Mouse (Mus musculus): ENCODE data around the gene Jak1. TPM values are rescaled to one million over a fixed set of nuclear protein-coding genes. Genes with fewer than 3 reads are reported as not detected.

Gene Jak1
- total RNA-seq (2023) = 100 to 1,000 TPM; 182 TPM

DNA sequence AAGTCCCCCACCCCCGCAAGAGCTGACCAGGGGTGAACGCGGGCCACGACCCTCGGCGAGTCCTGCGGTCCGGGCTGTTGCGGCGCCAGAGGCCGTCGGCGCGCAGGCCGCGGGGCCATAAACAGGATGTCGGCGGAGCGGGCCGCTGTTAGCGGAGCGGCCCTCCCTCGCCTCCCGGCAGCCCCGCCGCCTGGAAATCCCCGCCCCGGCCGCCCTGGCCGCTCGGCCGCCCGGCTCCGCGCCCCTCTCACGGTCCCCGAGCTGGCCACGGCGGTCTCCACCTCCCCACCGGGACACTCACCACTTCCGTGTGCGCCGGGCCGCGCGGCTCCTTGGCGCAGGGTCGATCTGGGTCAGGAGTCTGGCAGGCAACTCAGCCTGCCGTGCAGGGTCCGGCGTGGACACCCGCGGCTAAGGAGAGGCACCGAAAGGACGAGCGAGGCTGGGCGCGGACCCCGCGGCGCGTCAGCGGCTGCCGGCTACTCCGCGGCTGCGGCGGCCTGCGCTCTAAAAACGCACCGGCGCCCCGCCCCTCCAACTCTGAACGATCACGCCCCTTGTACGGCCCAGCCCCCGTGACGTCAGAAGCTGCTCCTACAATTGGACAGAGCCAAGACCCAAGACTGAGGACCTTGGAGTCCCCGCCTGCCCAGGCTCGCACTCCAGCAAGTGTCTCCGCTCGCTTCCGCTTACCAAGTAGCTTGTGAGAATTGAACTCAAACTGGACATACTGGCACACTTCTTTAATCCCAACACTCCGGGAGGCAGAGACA, at the start of gene Jak1:
TSS of gene Jak1 (minus strand) at position 542 of the 773 bp plus-strand sequence.

Other genes with a start within 250 kb of the Jak1 start
- not detected for gene Gm10577, start 244.6 kb downstream of the Jak1 start, total RNA-seq (2023)
- gene Raver2, start 196.3 kb downstream of the Jak1 start, total RNA-seq (2023) = 1 to 10 TPM; 3.2 to 3.6 TPM
- not detected for gene Ak4, start 154.0 kb upstream of the Jak1 start, total RNA-seq (2023)
- under 1 TPM in 1 of 2 experiments, not detected in 1; 0.18 TPM for gene Dnajc6, start 231.4 kb upstream of the Jak1 start, total RNA-seq (2023)

Measured in monocyte, adult 59 days (primary cell).